Comparison of ENCODE assay signal across 10 mouse cellular contexts in genomic region chr11:86542851-86543250, GRCm38 (mm10). TPM values are rescaled to one million over a fixed set of nuclear protein-coding genes. Genes with fewer than 3 reads are reported as not detected.
DNase-seq lines count a peak whose midpoint lies in the region; ATAC-seq and TF ChIP-seq lines count a peak whose summit lies in the region.
"Had no signal": no experiment of that assay in that cellular context is flagged by ENCODE, and none has a peak within 500 bp of the region (broad histone marks: within the 10 kb centered on the region; RNA-seq: fewer than 3 reads in every experiment).

No protein-coding gene starts in this region.

- H3K79me2 ChIP-seq in CH12.LX (replicated peaks; ENCODE audit: control insufficient read depth, extremely low read depth, insufficient read depth, poor library complexity, severe bottlenecking), result peaks cover 71% of the 10 kb centered on the region

- dilution Hi-C loops in CH12.LX (cut with MboI; ENCODE audit: extremely low pct_ligation_motif_present, extremely low pct_unique_long_range_greater_than_20kb, low sequenced_read_pairs), result no loop called here

- peak overlapping the region; percentile 76; the same call in 1 of the 2 replicates for H3K4me2 ChIP-seq in heart, postnatal 0 days (ENCODE audit: low read depth, low read length)
- H3K4me2 ChIP-seq in CH12.LX (ENCODE audit: insufficient read depth, low read depth, poor library complexity, severe bottlenecking), result peak overlapping the region; percentile 79; the same call in 1 of the 2 replicates
- peak overlapping the region; percentile 87 for H3K4me2 ChIP-seq in liver, embryonic 12.5 days

- no peak for TF ChIP-seq RAD21 in CH12.LX (IDR thresholded peaks at IDR 0.05; ENCODE audit: low read depth, low read length)

- no peaks in the 10 kb centered on the region for H3K36me3 ChIP-seq in heart, postnatal 0 days (replicated peaks; ENCODE audit: control insufficient read depth, insufficient read depth, low read length)
- H3K36me3 ChIP-seq in CH12.LX (replicated peaks in 1 of 2; ENCODE audit: control insufficient read depth in 1 of 2, insufficient read depth in 1 of 2, low read length in 1 of 2), result peaks cover 0 to 18% of the 10 kb centered on the region in 2 experiments
- H3K36me3 ChIP-seq in liver, embryonic 12.5 days, result peaks cover 16% of the 10 kb centered on the region

- no peaks in the 10 kb centered on the region for H3K9me3 ChIP-seq in heart, postnatal 0 days (replicated peaks; ENCODE audit: control insufficient read depth, low read length)
- H3K9me3 ChIP-seq in CH12.LX (replicated peaks; ENCODE audit: low read length), result no peaks in the 10 kb centered on the region
- no peaks in the 10 kb centered on the region for H3K9me3 ChIP-seq in liver, embryonic 12.5 days (replicated peaks)
- H3K9me3 ChIP-seq: G1E had no signal

- TF ChIP-seq EP300 in heart, postnatal 0 days (IDR thresholded peaks at IDR 0.05; ENCODE audit: low read depth), result no peak
- no peak for TF ChIP-seq EP300 in CH12.LX (IDR thresholded peaks at IDR 0.05; ENCODE audit: low read length)

- in situ Hi-C loops in CH12.LX (cut with MboI; ENCODE audit: low pct_ligation_motif_present, low pct_unique_long_range_greater_than_20kb, low sequenced_read_pairs), result no loop called here

- no peak for DNase-seq in heart, postnatal 0 days (ENCODE audit: low spot score)
- no peak for DNase-seq in heart, postnatal 36 days
- DNase-seq in CH12.LX (ENCODE audit: extremely low read depth) (no peak), adipocyte (ENCODE audit: low spot score) (peak; percentile 37)
- no peak for DNase-seq in cerebellum, adult 9-11 months
- DNase-seq: thymus, postnatal 14 days had no signal

- no peak for TF ChIP-seq POLR2A in CH12.LX (IDR thresholded peaks at IDR 0.05; ENCODE audit: low read depth, low read length)

- H3K9ac ChIP-seq in heart, postnatal 0 days (replicated peaks; ENCODE audit: low read depth, low read length), result peak overlapping the region; percentile 3; the same call in 1 of the 2 replicates
- peak overlapping the region; percentile 97 for H3K9ac ChIP-seq in CH12.LX (ENCODE audit: insufficient read depth, low read depth)
- peak overlapping the region; percentile 98 for H3K9ac ChIP-seq in liver, embryonic 12.5 days

- peak overlapping the region; percentile 81; the same call in 1 of the 2 replicates for H3K4me3 ChIP-seq in heart, postnatal 0 days (ENCODE audit: low read depth, low read length)
- peak overlapping the region in 2 of 3 experiments; percentile 83 to 91 for H3K4me3 ChIP-seq in CH12.LX (replicated peaks in 1 of 3; ENCODE audit: low read depth in 2 of 3, low read length in 2 of 3, poor library complexity in 1 of 3)
- no peak overlapping the region; the same call in 1 of the 2 replicates for H3K4me3 ChIP-seq in liver, embryonic 12.5 days

- intact Hi-C loops in heart, postnatal 36 days (cut with DNase I), result no loop called here

- no peak for TF ChIP-seq CTCF in heart, postnatal 0 days (IDR thresholded peaks at IDR 0.05; ENCODE audit: low read depth)
- no peak for TF ChIP-seq CTCF in CH12.LX (conservative IDR thresholded peaks at IDR 0.05 in 1 of 2, IDR thresholded peaks at IDR 0.05 in 1 of 2; ENCODE audit: low read depth in 2 of 2, low read length in 2 of 2)

- WGBS in heart, postnatal 0 days, result 68% methylated on average over 1 of the region's 1 CpGs
- 89% methylated on average over 1 of the region's 1 CpGs for WGBS in liver, embryonic 12.5 days (ENCODE audit: insufficient replicate concordance)

- H3K27ac ChIP-seq in heart, postnatal 0 days (ENCODE audit: low read depth), result no peak overlapping the region
- no peak overlapping the region for H3K27ac ChIP-seq in CH12.LX (ENCODE audit: insufficient read depth, low read depth)
- no peak overlapping the region for H3K27ac ChIP-seq in liver, embryonic 12.5 days
- H3K27ac ChIP-seq: layer of hippocampus, adult 2 months had no signal

- no peak for ATAC-seq in heart, postnatal 0 days (ENCODE audit: insufficient read depth, low read depth)
- no peak for ATAC-seq in liver, embryonic 12.5 days
- ATAC-seq in frontal cortex, adult (ENCODE audit: low TSS enrichment), result no peak

- peaks cover 21% of the 10 kb centered on the region for H3K4me1 ChIP-seq in heart, postnatal 0 days (ENCODE audit: control insufficient read depth, insufficient read depth)
- peaks cover 8 to 61% of the 10 kb centered on the region in 2 experiments; a peak in 3 of 4 replicates for H3K4me1 ChIP-seq in CH12.LX (ENCODE audit: control insufficient read depth in 1 of 2, insufficient read depth in 2 of 2)
- H3K4me1 ChIP-seq in liver, embryonic 12.5 days, result peaks cover 41% of the 10 kb centered on the region

- H3K27me3 ChIP-seq in heart, postnatal 0 days (ENCODE audit: control insufficient read depth, insufficient read depth, low read length), result no peaks in the 10 kb centered on the region
- no peaks in the 10 kb centered on the region for H3K27me3 ChIP-seq in CH12.LX (replicated peaks)
- no peaks in the 10 kb centered on the region for H3K27me3 ChIP-seq in liver, embryonic 12.5 days (replicated peaks)

TF ChIP-seq in CH12.LX, 34 proteins besides CTCF, POLR2A, EP300 and RAD21:
- TF ChIP-seq CHD2 (IDR thresholded peaks at IDR 0.05; ENCODE audit: low read length) (no peak), SIN3A (IDR thresholded peaks at IDR 0.05; ENCODE audit: low read length) (peak; percentile 49)

RNA-seq across cellular contexts. Expression of gene Rps6kb1, which starts 1.8 kb away (rescaled TPM):
- total RNA-seq in heart, postnatal 0 days (2014; rRNA removed; ENCODE audit: low replicate concordance), result 10.5 and 13.2 TPM in 2 replicates
- polyA plus RNA-seq in heart, postnatal 0 days (2015; fragmentation: Nextera tagmentation; extraction: Ambion mirVana), result 32.7 and 37.1 TPM in 2 replicates
- total RNA-seq in heart, postnatal 36 days (2021), result 10 to 100 TPM; 19.3 to 23.2 TPM
- 45.2 and 56.7 TPM in 2 replicates for total RNA-seq in CH12.LX (2012; rRNA removed)
- 76.9 and 79.9 TPM in 2 replicates for total RNA-seq in CH12.LX (2014; rRNA removed)
- polyA plus RNA-seq in CH12.LX (2012; ENCODE audit: insufficient read length, low read depth), result 110 and 152 TPM in 2 replicates
- polyA plus RNA-seq in liver, embryonic 12.5 days (2016; fragmentation: Nextera tagmentation; extraction: Ambion mirVana), result 35.9 and 40.6 TPM in 2 replicates

RNA-seq across cellular contexts. Expression of gene Tubd1, which starts 1.9 kb away (rescaled TPM):
- total RNA-seq in heart, postnatal 0 days (2014; rRNA removed; ENCODE audit: low replicate concordance), result 2.5 and 16.6 TPM in 2 replicates
- polyA plus RNA-seq in heart, postnatal 0 days (2015; fragmentation: Nextera tagmentation; extraction: Ambion mirVana), result 8.0 and 10.6 TPM in 2 replicates
- total RNA-seq in heart, postnatal 36 days (2021), result 1 to 10 TPM; 6.2 to 6.7 TPM
- total RNA-seq in CH12.LX (2012; rRNA removed), result 11.9 and 14.3 TPM in 2 replicates
- total RNA-seq in CH12.LX (2014; rRNA removed), result 9.7 and 9.8 TPM in 2 replicates
- 12.6 and 13.4 TPM in 2 replicates for polyA plus RNA-seq in CH12.LX (2012; ENCODE audit: insufficient read length, low read depth)
- 13.7 and 14.8 TPM in 2 replicates for polyA plus RNA-seq in liver, embryonic 12.5 days (2016; fragmentation: Nextera tagmentation; extraction: Ambion mirVana)

RNA-seq across cellular contexts. Expression of gene Rnft1, which starts 58.4 kb away (rescaled TPM):
- total RNA-seq in heart, postnatal 0 days (2014; rRNA removed; ENCODE audit: low replicate concordance), result 9.1 and 26.9 TPM in 2 replicates
- polyA plus RNA-seq in heart, postnatal 0 days (2015; fragmentation: Nextera tagmentation; extraction: Ambion mirVana), result 31.3 and 31.4 TPM in 2 replicates
- total RNA-seq in heart, postnatal 36 days (2021), result 10 to 100 TPM; 29.5 to 29.7 TPM
- total RNA-seq in CH12.LX (2012; rRNA removed) (34.9 and 41.3 TPM in 2 replicates), CH12.LX (2014; rRNA removed) (49.2 and 53.0 TPM in 2 replicates)
- polyA plus RNA-seq in CH12.LX (2012; ENCODE audit: insufficient read length, low read depth), result 43.2 and 49.7 TPM in 2 replicates
- 18.9 and 21.2 TPM in 2 replicates for polyA plus RNA-seq in liver, embryonic 12.5 days (2016; fragmentation: Nextera tagmentation; extraction: Ambion mirVana)

Comparison
In these comparisons a context has a peak if more than half of its experiments do, and no peak if none do; other contexts are left out.
1. H3K9ac ChIP-seq: peak in every context shown above with its lines; median percentile 98 in liver, embryonic 12.5 days; 97 in CH12.LX; 3 in heart, postnatal 0 days.